ENCODE assay signal across 8 mouse cellular contexts in genomic region chr14:15881284-15881683, GRCm38 (mm10).
DNase-seq lines count a peak whose midpoint lies in the region; ATAC-seq and TF ChIP-seq lines count a peak whose summit lies in the region.

No protein-coding gene starts in this region.

- H3K4me1 ChIP-seq in limb, embryonic 11.5 days (ENCODE audit: control insufficient read depth, insufficient read depth, low read length): no peaks in the 10 kb centered on the region
- peaks cover 7% of the 10 kb centered on the region; the same call in 1 of the 2 replicates for H3K4me1 ChIP-seq in limb, embryonic 10.5 days
- no peaks in the 10 kb centered on the region for H3K4me1 ChIP-seq in heart, postnatal 0 days (ENCODE audit: control insufficient read depth, insufficient read depth)

- H3K4me3 ChIP-seq in limb, embryonic 11.5 days (ENCODE audit: low read depth, low read length): no peak overlapping the region
- no peak overlapping the region for H3K4me3 ChIP-seq in limb, embryonic 10.5 days
- no peak overlapping the region for H3K4me3 ChIP-seq in heart, postnatal 0 days (ENCODE audit: low read depth, low read length)

- no peak overlapping the region for H3K4me2 ChIP-seq in limb, embryonic 11.5 days (ENCODE audit: low read depth, severe bottlenecking)
- no peak overlapping the region for H3K4me2 ChIP-seq in heart, postnatal 0 days (ENCODE audit: low read depth, low read length)

- H3K9me3 ChIP-seq in limb, embryonic 11.5 days (ENCODE audit: control insufficient read depth, low read length): no peaks in the 10 kb centered on the region
- H3K9me3 ChIP-seq in limb, embryonic 10.5 days (replicated peaks): no peaks in the 10 kb centered on the region
- no peaks in the 10 kb centered on the region for H3K9me3 ChIP-seq in heart, postnatal 0 days (replicated peaks; ENCODE audit: control insufficient read depth, low read length)

- H3K9ac ChIP-seq in limb, embryonic 11.5 days (ENCODE audit: low read length): no peak overlapping the region
- no peak overlapping the region for H3K9ac ChIP-seq in heart, postnatal 0 days (replicated peaks; ENCODE audit: low read depth, low read length)

- DNase-seq in limb, embryonic 11.5 days (ENCODE audit: low spot score): peak; percentile 34
- no peak for DNase-seq in limb, embryonic 10.5 days (ENCODE audit: low spot score)
- peak; percentile 20 for DNase-seq in Muller cell, postnatal 12 days (ENCODE audit: inconsistent ontology term)
- peak; percentile 62 to 69 for DNase-seq in cerebellum, postnatal 10 days
- DNase-seq in heart, postnatal 0 days (ENCODE audit: low spot score): peak; percentile 35
- DNase-seq in left cerebral cortex, adult 18-20 months (ENCODE audit: low spot score in 2 of 2): peak; percentile 53 to 58
- peak; percentile 45 for DNase-seq in right cerebral cortex, adult 18-20 months

- H3K27me3 ChIP-seq in limb, embryonic 11.5 days (ENCODE audit: control insufficient read depth, insufficient read depth, low read length): no peaks in the 10 kb centered on the region
- no peaks in the 10 kb centered on the region for H3K27me3 ChIP-seq in limb, embryonic 10.5 days (ENCODE audit: low read depth, poor library complexity, severe bottlenecking)
- H3K27me3 ChIP-seq in heart, postnatal 0 days (ENCODE audit: control insufficient read depth, insufficient read depth, low read length): no peaks in the 10 kb centered on the region

- H3K27ac ChIP-seq in limb, embryonic 11.5 days (replicated peaks; ENCODE audit: low read depth, low read length): no peak overlapping the region
- no peak overlapping the region for H3K27ac ChIP-seq in limb, embryonic 10.5 days
- no peak overlapping the region for H3K27ac ChIP-seq in heart, postnatal 0 days (ENCODE audit: low read depth)

- WGBS in limb, embryonic 11.5 days: 85% methylated on average over 1 of the region's 1 CpGs
- 53% methylated on average over 1 of the region's 1 CpGs for WGBS in limb, embryonic 10.5 days
- 28% methylated on average over 1 of the region's 1 CpGs for WGBS in heart, postnatal 0 days

- no peak for ATAC-seq in limb, embryonic 11.5 days (ENCODE audit: insufficient number of reproducible peaks, low FRiP score, low TSS enrichment, low read depth)
- no peak for ATAC-seq in heart, postnatal 0 days (ENCODE audit: insufficient read depth, low read depth)
- no peak for ATAC-seq in monocyte, adult 5-6 weeks (replicated peaks; ENCODE audit: insufficient number of reproducible peaks, low FRiP score, low TSS enrichment, poor library complexity, severe bottlenecking)

- no peak for TF ChIP-seq EP300 in heart, postnatal 0 days (IDR thresholded peaks at IDR 0.05; ENCODE audit: low read depth)

- H3K36me3 ChIP-seq in limb, embryonic 11.5 days (ENCODE audit: control insufficient read depth, insufficient read depth, low read length): no peaks in the 10 kb centered on the region
- no peaks in the 10 kb centered on the region for H3K36me3 ChIP-seq in limb, embryonic 10.5 days
- no peaks in the 10 kb centered on the region for H3K36me3 ChIP-seq in heart, postnatal 0 days (replicated peaks; ENCODE audit: control insufficient read depth, insufficient read depth, low read length)

- peak; percentile 80 for TF ChIP-seq CTCF in heart, postnatal 0 days (IDR thresholded peaks at IDR 0.05; ENCODE audit: low read depth)
